Mouse (Mus musculus): ENCODE measurements around the gene Mlip.

GRCm38 (mm10) chr9:77254514-77254913 lies 98.3 kb downstream of the Mlip start:
- no peak for TF ChIP-seq TAL1 (IDR thresholded peaks at IDR 0.05; ENCODE audit: low read length)
- TF ChIP-seq GATA1 (IDR thresholded peaks at IDR 0.05; ENCODE audit: low read length), result no peak

Measured in erythroblast, embryonic 14.5 days (primary cell).